Mouse (Mus musculus): ENCODE data around the gene Arpc4. TPM values are rescaled to one million over a fixed set of nuclear protein-coding genes. Genes with fewer than 3 reads are reported as not detected.
A peak's percentile ranks its signal among the peaks of the same experiment; 100 is the strongest.

The Arpc4 gene
- polyA plus RNA-seq, 1 experiment from 2014 or later: 262 TPM

DNA sequence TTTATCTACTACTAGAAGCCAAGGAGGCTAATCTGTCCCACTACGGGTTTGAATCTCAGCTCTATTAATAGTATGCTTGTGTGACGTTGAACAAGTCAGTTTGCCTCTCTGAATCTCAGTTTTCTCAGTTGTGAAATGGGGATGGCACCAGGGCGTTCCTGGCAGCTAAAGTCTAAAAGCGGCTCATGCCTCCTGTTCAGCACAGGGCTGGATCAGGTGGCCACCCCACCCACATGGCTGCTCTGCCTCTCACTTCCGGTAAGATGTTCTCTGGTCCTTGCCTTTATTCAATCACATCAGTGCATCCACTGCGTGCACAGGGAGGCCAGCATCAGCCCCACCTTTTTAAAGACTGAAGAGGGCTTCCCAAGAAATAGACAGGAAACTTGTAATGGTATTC lies 27.6 kb downstream of the Arpc4 start:
- no peak for ATAC-seq (ENCODE audit: low read depth)
- H3K27ac ChIP-seq: no peak overlapping the region
- no peak overlapping the region for H3K4me3 ChIP-seq (replicated peaks)
- H3K27me3 ChIP-seq: no peaks in the 10 kb centered on the region
- no peaks in the 10 kb centered on the region for H3K4me1 ChIP-seq (replicated peaks)
- 63% methylated on average over 6 of the region's 6 CpGs for WGBS (ENCODE audit: insufficient replicate concordance)
- no peaks in the 10 kb centered on the region for H3K9me3 ChIP-seq (replicated peaks)
- H3K4me2 ChIP-seq: no peak overlapping the region
- 0 out of 2 replicates have a peak, but pooled peaks cover 3% of the 10 kb centered on the region for H3K36me3 ChIP-seq
- no peak for DNase-seq
- H3K9ac ChIP-seq: no peak overlapping the region

DNA sequence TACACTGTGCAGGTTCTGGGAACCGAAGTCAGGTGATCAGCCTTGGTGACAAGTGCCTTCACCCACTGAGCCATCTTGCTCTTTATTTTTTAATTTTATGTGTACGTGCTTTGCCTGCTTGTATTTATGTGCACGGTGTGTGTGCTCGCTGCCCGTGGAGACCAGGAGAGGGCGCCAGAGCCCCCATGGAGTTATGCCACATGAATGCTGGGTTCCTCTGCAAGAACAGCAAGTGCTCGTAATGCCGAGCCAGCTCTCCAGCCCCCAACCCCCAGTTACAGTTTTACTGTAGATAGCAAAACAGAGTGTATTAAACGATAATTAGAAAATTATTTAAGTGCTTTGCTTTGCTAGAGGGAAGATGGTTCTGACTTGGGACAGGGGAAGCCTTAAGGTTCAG lies 28.8 kb downstream of the Arpc4 start:
- no peak overlapping the region for H3K4me2 ChIP-seq
- no peaks in the 10 kb centered on the region for H3K27me3 ChIP-seq
- WGBS (ENCODE audit: insufficient replicate concordance): 72% methylated on average over 9 of the region's 9 CpGs
- no peak overlapping the region for H3K27ac ChIP-seq
- DNase-seq (peak; percentile 20), ATAC-seq (ENCODE audit: low read depth) (no peak)
- no peak overlapping the region for H3K4me3 ChIP-seq (replicated peaks)
- H3K4me1 ChIP-seq (replicated peaks): no peaks in the 10 kb centered on the region
- H3K36me3 ChIP-seq: 0 out of 2 replicates have a peak, but pooled peaks cover 3% of the 10 kb centered on the region
- no peak overlapping the region for H3K9ac ChIP-seq
- H3K9me3 ChIP-seq (replicated peaks): no peaks in the 10 kb centered on the region

DNA sequence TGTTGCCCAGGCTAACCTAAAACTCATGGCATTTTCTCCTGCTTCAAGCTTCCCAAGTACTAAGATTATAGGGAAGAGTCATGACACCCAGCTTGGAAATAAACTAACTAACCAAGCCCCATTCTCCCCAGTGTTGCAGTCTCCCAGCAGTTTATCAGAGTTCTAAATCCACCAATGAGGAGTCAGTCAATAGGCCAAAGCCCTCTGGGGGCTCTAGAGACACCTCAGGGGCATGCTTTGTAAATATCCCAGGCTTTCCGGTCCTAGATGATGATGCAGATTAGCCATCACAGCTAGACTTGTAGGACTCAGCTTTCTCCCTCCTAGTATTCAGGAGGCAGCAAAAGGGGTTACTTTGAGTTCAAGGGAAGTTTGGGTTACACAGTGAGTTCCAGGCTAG lies 32.1 kb downstream of the Arpc4 start:
- no peaks in the 10 kb centered on the region for H3K4me1 ChIP-seq (replicated peaks)
- H3K27ac ChIP-seq: no peak overlapping the region
- H3K9ac ChIP-seq: no peak overlapping the region
- peaks cover 3% of the 10 kb centered on the region; the same call in 1 of the 2 replicates for H3K36me3 ChIP-seq
- H3K9me3 ChIP-seq (replicated peaks): no peaks in the 10 kb centered on the region
- no peaks in the 10 kb centered on the region for H3K27me3 ChIP-seq
- 57% methylated on average over 1 of the region's 1 CpGs for WGBS (ENCODE audit: insufficient replicate concordance)
- no peak overlapping the region for H3K4me3 ChIP-seq (replicated peaks)
- no peak for ATAC-seq (ENCODE audit: low read depth)
- no peak overlapping the region for H3K4me2 ChIP-seq
- no peak for DNase-seq

DNA sequence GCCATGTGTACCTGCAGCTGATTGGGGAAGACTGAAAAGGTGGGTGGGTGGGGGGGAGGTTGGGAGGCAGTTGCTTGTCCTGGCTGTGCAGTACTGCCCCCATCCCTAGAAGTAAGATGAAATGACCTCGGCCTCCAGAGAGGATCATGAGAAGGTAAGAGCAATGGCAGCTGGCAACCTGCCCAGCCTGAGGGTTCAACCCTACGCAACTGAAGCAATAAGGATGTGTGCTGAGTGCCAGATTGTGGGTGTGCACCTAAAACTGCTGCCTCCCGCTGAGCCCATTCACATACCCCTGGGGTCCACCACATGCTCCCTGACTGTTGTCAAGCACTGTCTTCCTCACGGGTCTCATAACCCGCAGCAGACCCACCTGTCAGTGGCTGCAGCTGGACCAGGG lies 38.5 kb downstream of the Arpc4 start:
- Histone ChIP-seq H3K27me3 (no peaks in the 10 kb centered on the region), H3K9ac (no peak overlapping the region), H3K4me1 (replicated peaks) (peaks cover 32% of the 10 kb centered on the region), H3K27ac (no peak overlapping the region), H3K4me2 (no peak overlapping the region), H3K36me3 (peaks cover 14% of the 10 kb centered on the region), H3K4me3 (replicated peaks) (no peak overlapping the region), H3K9me3 (replicated peaks) (no peaks in the 10 kb centered on the region)
- DNase-seq: no peak
- no peak for ATAC-seq (ENCODE audit: low read depth)
- 75% methylated on average over 5 of the region's 5 CpGs for WGBS (ENCODE audit: insufficient replicate concordance)

DNA sequence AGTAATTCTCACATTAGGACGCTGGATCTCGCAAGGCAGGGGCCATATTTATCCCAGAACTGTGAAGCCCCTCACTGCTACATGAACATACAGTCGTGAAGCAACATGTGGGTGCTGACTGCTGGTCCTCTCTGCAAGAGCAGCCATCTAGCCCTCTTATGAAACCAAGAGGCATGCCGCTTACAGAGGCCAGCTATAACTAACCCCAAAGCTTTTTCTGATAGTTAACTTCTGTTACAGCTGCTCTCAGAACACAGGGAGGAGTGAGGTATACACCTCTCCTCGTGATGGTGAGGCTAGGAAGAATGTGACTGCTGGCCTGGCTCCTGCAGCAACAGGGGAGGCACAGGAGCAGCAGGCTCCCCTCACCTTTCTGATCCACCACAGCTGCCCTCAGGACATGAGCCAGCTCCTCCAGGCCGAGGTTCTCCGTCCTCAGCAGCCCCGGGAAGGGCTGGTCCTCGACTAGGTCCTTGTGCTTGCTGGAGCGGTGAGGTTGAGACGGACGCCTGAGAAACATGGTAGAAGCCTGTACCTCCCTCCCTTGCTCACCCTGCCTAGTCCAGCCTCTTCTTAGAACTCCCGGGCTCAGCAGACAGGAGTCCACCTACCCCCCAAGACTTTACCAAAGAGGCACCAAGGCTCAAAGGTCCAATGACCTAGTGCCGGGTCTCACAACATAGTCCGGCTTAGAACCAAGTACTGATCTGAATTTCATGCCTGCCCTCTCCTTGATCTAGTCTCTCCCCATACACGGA lies 40.7 kb downstream of the Arpc4 start:
- peaks cover 14% of the 10 kb centered on the region; the same call in 1 of the 2 replicates for H3K36me3 ChIP-seq
- 14% methylated on average over 16 of the region's 16 CpGs for WGBS (ENCODE audit: insufficient replicate concordance)
- DNase-seq: no peak
- peak overlapping the region; percentile 82 for H3K9ac ChIP-seq
- peak; percentile 66 for ATAC-seq (ENCODE audit: low read depth)
- no peaks in the 10 kb centered on the region for H3K9me3 ChIP-seq (replicated peaks)
- peak overlapping the region; percentile 57 for H3K27ac ChIP-seq
- no peaks in the 10 kb centered on the region for H3K27me3 ChIP-seq
- peak overlapping the region; percentile 72 for H3K4me3 ChIP-seq (replicated peaks)
- H3K4me2 ChIP-seq: peak overlapping the region; percentile 93
- H3K4me1 ChIP-seq (replicated peaks): peaks cover 34% of the 10 kb centered on the region

DNA sequence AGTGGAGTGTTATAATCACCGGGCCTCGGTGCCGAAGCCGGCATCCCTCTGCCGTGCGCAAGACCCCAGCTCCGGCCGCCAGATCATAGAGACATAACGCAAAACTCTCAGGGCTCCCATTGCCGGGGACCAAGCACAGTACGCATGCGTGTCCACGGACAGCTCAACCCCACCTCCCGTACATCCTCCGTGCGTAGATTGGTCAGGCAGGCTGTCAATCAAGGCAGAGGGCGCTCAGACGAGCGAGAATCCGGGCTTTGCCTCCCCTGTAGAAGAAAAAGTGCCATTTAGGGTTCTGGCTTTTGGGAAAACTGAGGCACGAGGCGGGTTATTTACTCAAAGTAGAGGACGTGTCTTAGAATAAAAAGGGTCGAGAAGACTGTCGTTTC lies 41.3 kb downstream of the Arpc4 start, which contains the start of gene Rpusd3:
Gene Rpusd3 (minus strand): TSS at position 142 of the 389 bp plus-strand sequence.
- Histone ChIP-seq H3K27me3 (no peaks in the 10 kb centered on the region), H3K36me3 (peaks cover 14% of the 10 kb centered on the region; the same call in 1 of the 2 replicates), H3K9me3 (replicated peaks) (no peaks in the 10 kb centered on the region), H3K4me3 (replicated peaks) (peak within 1 kb of the TSS; percentile 72), H3K4me1 (replicated peaks) (peaks cover 34% of the 10 kb centered on the region), H3K9ac (peak within 1 kb of the TSS; percentile 82), H3K4me2 (peak within 1 kb of the TSS; percentile 93), H3K27ac (peak within 1 kb of the TSS; percentile 57)
- ATAC-seq (ENCODE audit: low read depth) (peak; percentile 97), DNase-seq (peak; percentile 96)
- under 1% methylated on average over 25 of the region's 25 CpGs for WGBS (ENCODE audit: insufficient replicate concordance)

DNA sequence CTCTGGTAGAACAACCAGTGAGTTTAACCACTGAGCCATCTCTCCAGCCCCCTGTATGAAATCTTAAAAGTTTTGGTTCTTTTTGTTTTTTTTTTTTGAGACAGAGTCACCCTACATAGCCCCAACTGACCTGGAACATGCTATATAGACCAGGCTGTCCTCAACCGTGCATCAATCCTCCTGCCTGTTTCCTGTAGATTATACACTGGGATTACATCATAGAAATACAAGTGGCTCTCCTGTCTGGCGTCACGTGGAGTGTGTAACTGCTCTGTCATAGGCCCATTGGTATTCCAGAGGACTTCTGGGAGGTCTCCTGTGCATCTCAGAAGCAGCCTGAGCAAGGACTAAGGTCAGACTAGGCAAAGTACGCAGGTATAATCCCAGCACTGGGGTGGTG lies 45.1 kb downstream of the Arpc4 start:
- 22% methylated on average over 4 of the region's 4 CpGs for WGBS (ENCODE audit: insufficient replicate concordance)
- Histone ChIP-seq H3K27me3 (no peaks in the 10 kb centered on the region), H3K36me3 (no peaks in the 10 kb centered on the region), H3K4me1 (replicated peaks) (peaks cover 28% of the 10 kb centered on the region), H3K4me3 (replicated peaks) (no peak overlapping the region), H3K27ac (no peak overlapping the region), H3K9me3 (replicated peaks) (no peaks in the 10 kb centered on the region), H3K9ac (no peak overlapping the region), H3K4me2 (no peak overlapping the region)
- DNase-seq: no peak
- no peak for ATAC-seq (ENCODE audit: low read depth)

DNA sequence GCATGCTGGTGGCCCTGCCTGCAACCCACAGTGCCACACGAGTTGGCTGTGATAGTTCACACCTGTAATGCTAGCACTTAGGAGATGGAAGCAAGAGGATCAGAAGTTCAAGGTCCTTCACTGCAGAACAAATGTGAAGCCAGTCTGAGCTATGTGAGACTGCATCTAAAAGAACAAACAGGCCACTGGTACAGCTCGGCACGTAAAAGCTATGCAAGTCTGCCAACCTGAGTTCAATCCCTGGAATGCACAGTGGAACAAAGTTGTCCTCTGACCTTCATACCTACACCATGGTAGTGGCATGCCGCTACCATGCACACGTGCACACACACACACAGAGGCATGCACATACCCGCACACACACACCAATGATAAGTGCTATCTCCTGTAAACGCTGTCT lies 46.3 kb downstream of the Arpc4 start:
- H3K27me3 ChIP-seq: no peaks in the 10 kb centered on the region
- no peak overlapping the region for H3K27ac ChIP-seq
- H3K9ac ChIP-seq: no peak overlapping the region
- WGBS (ENCODE audit: insufficient replicate concordance): 73% methylated on average over 7 of the region's 7 CpGs
- no peaks in the 10 kb centered on the region for H3K9me3 ChIP-seq (replicated peaks)
- no peak for DNase-seq
- H3K4me2 ChIP-seq: no peak overlapping the region
- H3K36me3 ChIP-seq: no peaks in the 10 kb centered on the region
- no peak for ATAC-seq (ENCODE audit: low read depth)
- H3K4me1 ChIP-seq (replicated peaks): peaks cover 18% of the 10 kb centered on the region
- no peak overlapping the region for H3K4me3 ChIP-seq (replicated peaks)

DNA sequence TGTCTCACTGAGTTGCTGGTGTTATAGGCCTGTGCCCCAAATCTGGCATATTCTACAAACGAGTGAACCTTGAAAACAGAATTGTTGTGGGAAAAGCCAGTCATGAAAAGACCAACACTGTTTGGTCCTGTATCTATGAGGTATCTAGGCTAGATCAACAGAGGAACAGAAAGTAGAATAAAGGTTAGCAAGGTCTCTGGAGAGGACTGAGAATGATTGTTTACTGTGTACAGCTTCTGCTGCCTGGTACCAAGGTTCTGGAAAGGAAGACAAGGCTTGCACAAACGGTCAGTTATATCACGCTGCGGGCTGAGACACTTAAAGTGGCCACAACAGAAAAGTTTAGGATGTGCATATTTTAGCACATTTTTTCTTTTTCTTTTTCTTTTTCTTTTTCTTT lies 48.8 kb downstream of the Arpc4 start:
- Histone ChIP-seq H3K27ac (no peak overlapping the region), H3K4me1 (replicated peaks) (no peaks in the 10 kb centered on the region), H3K9me3 (replicated peaks) (no peaks in the 10 kb centered on the region), H3K9ac (no peak overlapping the region), H3K36me3 (no peaks in the 10 kb centered on the region), H3K4me2 (no peak overlapping the region), H3K4me3 (replicated peaks) (no peak overlapping the region), H3K27me3 (no peaks in the 10 kb centered on the region)
- 82% methylated on average over 4 of the region's 4 CpGs for WGBS (ENCODE audit: insufficient replicate concordance)
- DNase-seq (no peak), ATAC-seq (ENCODE audit: low read depth) (no peak)

DNA sequence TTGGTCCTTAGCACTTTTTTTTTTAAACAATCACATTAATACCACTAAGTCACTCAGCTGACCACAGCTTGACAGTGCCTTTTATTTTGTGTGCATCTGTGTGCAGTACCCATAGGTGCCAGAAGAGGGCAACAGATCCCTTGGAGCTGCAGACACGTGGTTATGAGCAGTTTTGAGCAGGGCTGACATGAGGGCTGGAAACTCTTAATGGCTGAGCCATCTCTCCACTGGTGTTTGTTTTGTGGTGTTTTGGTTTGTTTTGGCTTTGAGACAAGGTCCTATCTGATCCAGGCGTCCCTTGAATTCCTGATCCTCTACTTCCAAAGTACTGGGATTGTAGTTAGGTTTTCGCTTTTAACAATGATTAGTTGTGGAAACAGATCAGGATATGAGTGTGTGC lies 49.5 kb downstream of the Arpc4 start:
- Histone ChIP-seq H3K4me1 (replicated peaks) (no peaks in the 10 kb centered on the region), H3K9me3 (replicated peaks) (no peaks in the 10 kb centered on the region), H3K27ac (no peak overlapping the region), H3K4me3 (replicated peaks) (no peak overlapping the region), H3K27me3 (no peaks in the 10 kb centered on the region), H3K9ac (no peak overlapping the region), H3K36me3 (no peaks in the 10 kb centered on the region), H3K4me2 (no peak overlapping the region)
- WGBS (ENCODE audit: insufficient replicate concordance): 53% methylated on average over 3 of the region's 3 CpGs
- ATAC-seq (ENCODE audit: low read depth) (no peak), DNase-seq (peak; percentile 37)

DNA sequence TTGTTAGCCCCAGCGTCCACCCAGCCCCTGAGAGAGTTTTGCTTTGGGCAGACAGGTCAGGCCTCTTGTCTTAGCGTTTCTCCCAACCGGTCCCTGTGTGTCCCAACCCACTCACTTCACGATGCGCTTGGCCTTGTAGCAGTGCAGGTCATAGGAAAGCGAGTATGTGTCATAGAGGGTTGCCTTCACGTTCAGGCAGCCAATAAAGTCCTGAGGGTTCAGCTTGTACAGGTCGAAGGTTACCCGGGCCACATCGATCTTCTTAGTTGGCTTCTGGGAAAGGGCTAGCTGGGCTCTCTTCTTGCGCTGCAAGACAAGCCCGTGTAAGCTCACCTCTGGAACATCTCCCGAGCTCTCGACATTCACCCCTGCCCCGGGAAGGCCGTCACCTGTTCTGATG lies 50.1 kb downstream of the Arpc4 start:
- H3K27ac ChIP-seq: no peak overlapping the region
- DNase-seq: no peak
- no peak overlapping the region for H3K9ac ChIP-seq
- H3K36me3 ChIP-seq: no peaks in the 10 kb centered on the region
- no peaks in the 10 kb centered on the region for H3K4me1 ChIP-seq (replicated peaks)
- H3K4me2 ChIP-seq: no peak overlapping the region
- H3K4me3 ChIP-seq (replicated peaks): no peak overlapping the region
- H3K9me3 ChIP-seq (replicated peaks): no peaks in the 10 kb centered on the region
- H3K27me3 ChIP-seq: no peaks in the 10 kb centered on the region
- whole genome bisulfite sequencing (ENCODE audit: insufficient replicate concordance): 82% methylated on average over 16 of the region's 16 CpGs
- ATAC-seq (ENCODE audit: low read depth): 0 out of 2 replicates have a peak, but pooled peaks have one; percentile 39

DNA sequence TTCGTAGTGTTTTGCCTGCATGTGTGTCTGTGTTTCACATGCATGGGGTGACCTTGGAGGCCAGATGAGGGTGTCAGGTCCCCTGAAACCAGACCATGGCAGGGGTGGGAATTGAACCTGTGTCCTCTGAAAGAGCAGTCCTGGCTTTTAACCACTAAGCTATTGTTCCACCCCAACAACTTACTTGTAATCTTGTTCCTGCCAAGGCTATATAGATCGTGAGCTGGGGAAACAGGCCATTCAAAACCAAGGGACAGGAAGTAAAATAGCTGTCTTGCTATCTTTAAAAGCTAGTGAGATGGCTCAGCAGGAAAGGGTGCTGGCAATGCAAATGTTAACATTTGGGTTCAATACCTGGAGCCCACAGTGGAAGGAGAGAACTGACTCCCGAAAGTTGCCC lies 52.0 kb downstream of the Arpc4 start:
- no peaks in the 10 kb centered on the region for H3K27me3 ChIP-seq
- no peak overlapping the region for H3K27ac ChIP-seq
- H3K9ac ChIP-seq: no peak overlapping the region
- H3K36me3 ChIP-seq: no peaks in the 10 kb centered on the region
- no peaks in the 10 kb centered on the region for H3K9me3 ChIP-seq (replicated peaks)
- no peak overlapping the region for H3K4me2 ChIP-seq
- H3K4me1 ChIP-seq (replicated peaks): no peaks in the 10 kb centered on the region
- no peak overlapping the region for H3K4me3 ChIP-seq (replicated peaks)
- ATAC-seq (ENCODE audit: low read depth): no peak
- WGBS (ENCODE audit: insufficient replicate concordance): 50% methylated on average over 3 of the region's 3 CpGs
- DNase-seq: no peak

Data from liver, embryonic 13.5 days (tissue).